Mouse (Mus musculus) brain, embryonic 14.5 days (tissue): Measurements from ENCODE around the gene Olfr307.

Experiments
- CTCF ChIP-seq: fragments of 200-500 bp; IDR thresholded peaks from 2 replicates; pipeline ENCODE4 v1.5.1; 2012; ENCODE audit warnings: inconsistent platforms, mild to moderate bottlenecking, moderate library complexity, borderline replicate concordance; ENCODE audit not compliant: insufficient read depth, insufficient read length; ENCODE audit errors: extremely low read depth
- POLR2A ChIP-seq: fragments of 200-500 bp; IDR thresholded peaks from 2 replicates; pipeline ENCODE4 v1.6.1; 2012; ENCODE audit warnings: mild to moderate bottlenecking, inconsistent platforms, borderline replicate concordance; ENCODE audit not compliant: poor library complexity, insufficient read depth, insufficient read length, severe bottlenecking; ENCODE audit errors: extremely low read depth

DNA sequence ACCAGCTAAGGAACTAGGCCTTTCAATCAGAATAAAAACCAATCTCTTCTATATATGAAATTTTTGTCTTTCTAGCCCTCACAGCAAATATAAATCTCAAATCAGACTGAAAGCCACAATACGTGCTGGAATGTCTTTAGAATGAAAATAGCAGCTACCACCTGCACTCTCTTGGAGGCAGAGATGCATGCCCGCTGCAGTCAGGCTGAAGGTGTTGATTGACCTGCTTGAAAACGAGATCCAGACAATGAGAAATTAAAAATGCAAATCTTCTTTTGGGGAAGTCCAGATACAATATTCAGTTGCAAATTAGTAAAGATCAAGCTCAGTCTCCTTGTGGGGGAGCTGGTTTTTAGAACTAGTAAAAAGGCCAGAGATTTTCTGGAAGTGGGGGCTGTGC, 6.9 kb upstream of the Olfr307 start:
- TF ChIP-seq POLR2A (no peak), CTCF (no peak)
